Mouse (Mus musculus): ENCODE measurements around the gene Ntm. TPM values are rescaled to one million over a fixed set of nuclear protein-coding genes. Genes with fewer than 3 reads are reported as not detected.

The Ntm gene
- polyA plus RNA-seq (2015; fragmentation: Nextera tagmentation; extraction: Ambion mirVana), result 39.6 and 43.6 TPM in 2 replicates

GRCm38 (mm10) chr9:29962978-29963377 is at the start of gene Ntm:
TSS of gene Ntm (minus strand) at chr9:29963141.
- Histone ChIP-seq H3K9ac (peak within 1 kb of the TSS; percentile 66), H3K36me3 (no peaks in the 10 kb centered on the region), H3K27me3 (replicated peaks) (peaks cover 41% of the 10 kb centered on the region), H3K4me2 (peak within 1 kb of the TSS; percentile 82), H3K4me1 (peaks cover 28% of the 10 kb centered on the region), H3K9me3 (no peaks in the 10 kb centered on the region), H3K4me3 (peak within 1 kb of the TSS; percentile 52), H3K27ac (replicated peaks) (no peak within 1 kb of the TSS)
- no peak for ATAC-seq (ENCODE audit: extremely low read depth, insufficient number of reproducible peaks, low FRiP score, low TSS enrichment)
- 25% methylated on average over 8 of the region's 8 CpGs for WGBS

GRCm38 (mm10) chr9:30005701-30006100 is 42.8 kb upstream of the Ntm start:
- peaks cover 2% of the 10 kb centered on the region; the same call in 1 of the 2 replicates for H3K27me3 ChIP-seq (replicated peaks)

GRCm38 (mm10) chr9:30003612-30004011 is 40.7 kb upstream of the Ntm start:
- H3K27me3 ChIP-seq (replicated peaks), result peaks cover 7% of the 10 kb centered on the region; the same call in 1 of the 2 replicates
- H3K4me2 ChIP-seq, result no peak overlapping the region
- 26% methylated on average over 3 of the region's 3 CpGs for WGBS

More at GRCm38 (mm10) chr9:30005701-30006100, 42.8 kb upstream of the Ntm start:
- no peaks in the 10 kb centered on the region for H3K4me1 ChIP-seq
- no peak for ATAC-seq (ENCODE audit: extremely low read depth, insufficient number of reproducible peaks, low FRiP score, low TSS enrichment)
- H3K4me2 ChIP-seq, result no peak overlapping the region
- H3K4me3 ChIP-seq, result no peak overlapping the region
- WGBS, result 72% methylated on average over 8 of the region's 8 CpGs
- H3K9me3 ChIP-seq, result no peaks in the 10 kb centered on the region
- no peak overlapping the region for H3K9ac ChIP-seq
- no peak overlapping the region for H3K27ac ChIP-seq (replicated peaks)
- H3K36me3 ChIP-seq, result no peaks in the 10 kb centered on the region

GRCm38 (mm10) chr9:29981177-29981915 is 18.4 kb upstream of the Ntm start:
- no peaks in the 10 kb centered on the region for H3K27me3 ChIP-seq (replicated peaks)
- H3K27ac ChIP-seq (replicated peaks), result no peak overlapping the region
- no peak overlapping the region for H3K4me3 ChIP-seq
- no peak for ATAC-seq (ENCODE audit: extremely low read depth, insufficient number of reproducible peaks, low FRiP score, low TSS enrichment)
- no peaks in the 10 kb centered on the region for H3K4me1 ChIP-seq
- H3K4me2 ChIP-seq, result no peak overlapping the region
- H3K9me3 ChIP-seq, result no peaks in the 10 kb centered on the region
- 65% methylated on average over 5 of the region's 5 CpGs for WGBS
- no peaks in the 10 kb centered on the region for H3K36me3 ChIP-seq
- no peak overlapping the region for H3K9ac ChIP-seq

More at GRCm38 (mm10) chr9:30003612-30004011, 40.7 kb upstream of the Ntm start:
- no peak for ATAC-seq (ENCODE audit: extremely low read depth, insufficient number of reproducible peaks, low FRiP score, low TSS enrichment)
- H3K27ac ChIP-seq (replicated peaks), result no peak overlapping the region
- no peak overlapping the region for H3K9ac ChIP-seq
- no peaks in the 10 kb centered on the region for H3K36me3 ChIP-seq
- no peak overlapping the region for H3K4me3 ChIP-seq
- no peaks in the 10 kb centered on the region for H3K9me3 ChIP-seq
- H3K4me1 ChIP-seq, result no peaks in the 10 kb centered on the region

- Histone ChIP-seq H3K4me3 (peak overlapping the region; percentile 52), H3K27ac (replicated peaks) (no peak overlapping the region), H3K4me1 (peaks cover 28% of the 10 kb centered on the region), H3K36me3 (no peaks in the 10 kb centered on the region), H3K9me3 (no peaks in the 10 kb centered on the region), H3K4me2 (peak overlapping the region; percentile 82), H3K9ac (peak overlapping the region; percentile 66), H3K27me3 (replicated peaks) (peaks cover 47% of the 10 kb centered on the region)
- no peak for ATAC-seq (ENCODE audit: extremely low read depth, insufficient number of reproducible peaks, low FRiP score, low TSS enrichment)
- 3% methylated on average over 38 of the region's 38 CpGs for WGBS
These were observed 730 bp downstream of the Ntm start for GRCm38 (mm10) chr9:29961954-29962867.

GRCm38 (mm10) chr9:29961512-29961911 is 1.4 kb downstream of the Ntm start:
- Histone ChIP-seq H3K27ac (replicated peaks) (no peak overlapping the region), H3K4me3 (peak overlapping the region; percentile 52), H3K27me3 (replicated peaks) (peaks cover 50% of the 10 kb centered on the region), H3K9ac (peak overlapping the region; percentile 66; the same call in 1 of the 2 replicates), H3K4me2 (peak overlapping the region; percentile 82), H3K4me1 (peaks cover 28% of the 10 kb centered on the region), H3K36me3 (no peaks in the 10 kb centered on the region), H3K9me3 (no peaks in the 10 kb centered on the region)
- ATAC-seq (ENCODE audit: extremely low read depth, insufficient number of reproducible peaks, low FRiP score, low TSS enrichment), result no peak
- 40% methylated on average over 2 of the region's 2 CpGs for WGBS

- Histone ChIP-seq H3K27me3 (replicated peaks) (peaks cover 46% of the 10 kb centered on the region), H3K36me3 (no peaks in the 10 kb centered on the region), H3K4me3 (no peak overlapping the region), H3K9me3 (no peaks in the 10 kb centered on the region), H3K4me1 (peaks cover 28% of the 10 kb centered on the region), H3K27ac (replicated peaks) (no peak overlapping the region), H3K9ac (no peak overlapping the region), H3K4me2 (no peak overlapping the region)
- 64% methylated on average over 5 of the region's 5 CpGs for WGBS
- ATAC-seq (ENCODE audit: extremely low read depth, insufficient number of reproducible peaks, low FRiP score, low TSS enrichment), result no peak
These were observed 2.2 kb downstream of the Ntm start for GRCm38 (mm10) chr9:29960741-29961140.

- WGBS, result 49% methylated on average over 3 of the region's 3 CpGs
- Histone ChIP-seq H3K9me3 (no peaks in the 10 kb centered on the region), H3K27me3 (replicated peaks) (peaks cover 45% of the 10 kb centered on the region), H3K4me3 (no peak overlapping the region), H3K36me3 (no peaks in the 10 kb centered on the region), H3K9ac (no peak overlapping the region), H3K4me2 (no peak overlapping the region), H3K4me1 (peaks cover 28% of the 10 kb centered on the region), H3K27ac (replicated peaks) (no peak overlapping the region)
- ATAC-seq (ENCODE audit: extremely low read depth, insufficient number of reproducible peaks, low FRiP score, low TSS enrichment), result no peak
These were observed 2.7 kb downstream of the Ntm start for GRCm38 (mm10) chr9:29960236-29960635.

- ATAC-seq (ENCODE audit: extremely low read depth, insufficient number of reproducible peaks, low FRiP score, low TSS enrichment), result no peak
- Histone ChIP-seq H3K4me1 (peaks cover 5% of the 10 kb centered on the region), H3K9me3 (no peaks in the 10 kb centered on the region), H3K4me3 (no peak overlapping the region), H3K27me3 (replicated peaks) (peaks cover 37% of the 10 kb centered on the region), H3K27ac (replicated peaks) (no peak overlapping the region), H3K4me2 (no peak overlapping the region), H3K9ac (no peak overlapping the region), H3K36me3 (no peaks in the 10 kb centered on the region)
- WGBS, result 48% methylated on average over 5 of the region's 5 CpGs
These were observed 6.0 kb downstream of the Ntm start for GRCm38 (mm10) chr9:29956936-29957335.

GRCm38 (mm10) chr9:29954031-29954430 is 8.9 kb downstream of the Ntm start:
- Histone ChIP-seq H3K36me3 (no peaks in the 10 kb centered on the region), H3K4me1 (no peaks in the 10 kb centered on the region), H3K27ac (replicated peaks) (no peak overlapping the region), H3K9ac (no peak overlapping the region), H3K27me3 (replicated peaks) (peaks cover 15% of the 10 kb centered on the region), H3K4me3 (no peak overlapping the region), H3K9me3 (no peaks in the 10 kb centered on the region), H3K4me2 (no peak overlapping the region)
- no peak for ATAC-seq (ENCODE audit: extremely low read depth, insufficient number of reproducible peaks, low FRiP score, low TSS enrichment)
- WGBS, result 61% methylated on average over 6 of the region's 6 CpGs

- no peak for ATAC-seq (ENCODE audit: extremely low read depth, insufficient number of reproducible peaks, low FRiP score, low TSS enrichment)
- Histone ChIP-seq H3K36me3 (no peaks in the 10 kb centered on the region), H3K27me3 (replicated peaks) (peaks cover 5% of the 10 kb centered on the region; the same call in 1 of the 2 replicates), H3K4me2 (no peak overlapping the region), H3K4me1 (no peaks in the 10 kb centered on the region), H3K4me3 (no peak overlapping the region), H3K9me3 (no peaks in the 10 kb centered on the region), H3K27ac (replicated peaks) (no peak overlapping the region), H3K9ac (no peak overlapping the region)
- WGBS, result 82% methylated on average over 3 of the region's 3 CpGs
These were observed 13.9 kb downstream of the Ntm start for GRCm38 (mm10) chr9:29949041-29949440.
